In genomic region chr16:25587879-25588347, GRCm38 (mm10) we compare ENCODE assay signal across 17 mouse cellular contexts.
DNase-seq lines count a peak whose midpoint lies in the region; ATAC-seq lines count a peak whose summit lies in the region.
"Had no signal": no experiment of that assay in that cellular context is flagged by ENCODE, and none has a peak within 500 bp of the region (broad histone marks: within the 10 kb centered on the region; RNA-seq: fewer than 3 reads in every experiment).

No protein-coding gene starts in this region.

- H3K9ac ChIP-seq in hindbrain, embryonic 11.5 days (ENCODE audit: low read depth, low read length): no peak overlapping the region
- H3K9ac ChIP-seq in hindbrain, embryonic 14.5 days: no peak overlapping the region
- H3K9ac ChIP-seq in heart, embryonic 11.5 days (ENCODE audit: low read depth, low read length): no peak overlapping the region
- H3K9ac ChIP-seq: lung, embryonic 15.5 days; neural tube, embryonic 13.5 days had no signal

- H3K4me3 ChIP-seq in hindbrain, embryonic 11.5 days (ENCODE audit: low read depth, low read length): no peak overlapping the region
- no peak overlapping the region for H3K4me3 ChIP-seq in hindbrain, embryonic 14.5 days (replicated peaks; ENCODE audit: low read length)
- H3K4me3 ChIP-seq in heart, embryonic 11.5 days (ENCODE audit: low read depth, low read length): no peak overlapping the region
- H3K4me3 ChIP-seq: lung, embryonic 15.5 days; neural tube, embryonic 13.5 days had no signal

- no peaks in the 10 kb centered on the region for H3K36me3 ChIP-seq in hindbrain, embryonic 11.5 days (ENCODE audit: control insufficient read depth, insufficient read depth, low read length)
- no peaks in the 10 kb centered on the region for H3K36me3 ChIP-seq in hindbrain, embryonic 14.5 days (replicated peaks; ENCODE audit: control insufficient read depth, insufficient read depth)
- H3K36me3 ChIP-seq in heart, embryonic 11.5 days (ENCODE audit: control insufficient read depth, insufficient read depth, low read length): no peaks in the 10 kb centered on the region
- H3K36me3 ChIP-seq: lung, embryonic 15.5 days; neural tube, embryonic 13.5 days had no signal

- H3K27me3 ChIP-seq in hindbrain, embryonic 11.5 days (ENCODE audit: control insufficient read depth, insufficient read depth, low read length): no peaks in the 10 kb centered on the region
- no peaks in the 10 kb centered on the region for H3K27me3 ChIP-seq in hindbrain, embryonic 14.5 days (ENCODE audit: control insufficient read depth, insufficient read depth, low read length)
- H3K27me3 ChIP-seq in heart, embryonic 11.5 days (ENCODE audit: control insufficient read depth, insufficient read depth, low read length): no peaks in the 10 kb centered on the region
- H3K27me3 ChIP-seq: lung, embryonic 15.5 days; neural tube, embryonic 13.5 days had no signal

- WGBS in hindbrain, embryonic 11.5 days: 86% methylated on average over 10 of the region's 10 CpGs
- 82% methylated on average over 10 of the region's 10 CpGs for WGBS in hindbrain, embryonic 14.5 days
- WGBS in heart, embryonic 11.5 days (ENCODE audit: insufficient replicate concordance): 81% methylated on average over 10 of the region's 10 CpGs

- intact Hi-C loops in left cerebral cortex, postnatal 4 days (cut with DNase I): no loop called here
- intact Hi-C loops in left cerebral cortex, postnatal 14 days (cut with DNase I): no loop called here

- H3K27ac ChIP-seq in hindbrain, embryonic 11.5 days (ENCODE audit: low read depth, low read length): no peak overlapping the region
- H3K27ac ChIP-seq in hindbrain, embryonic 14.5 days: no peak overlapping the region
- H3K27ac ChIP-seq in heart, embryonic 11.5 days (ENCODE audit: low read depth, low read length): no peak overlapping the region
- H3K27ac ChIP-seq: lung, embryonic 15.5 days; neural tube, embryonic 13.5 days had no signal

- ATAC-seq in hindbrain, embryonic 11.5 days (ENCODE audit: low FRiP score): no peak
- ATAC-seq in hindbrain, embryonic 14.5 days (ENCODE audit: low FRiP score): no peak
- no peak for ATAC-seq in heart, embryonic 11.5 days (replicated peaks; ENCODE audit: insufficient number of reproducible peaks, low FRiP score, low TSS enrichment)
- ATAC-seq: forebrain, embryonic 16.5 days; hindbrain, embryonic 16.5 days had no signal

- DNase-seq in left cerebral cortex, adult 8-10 months (ENCODE audit: low spot score in 2 of 2): peak; percentile 9 to 27
- no peak for DNase-seq in left cerebral cortex, postnatal 4 days
- peak; percentile 42 to 68 for DNase-seq in frontal cortex, postnatal 36 days (ENCODE audit: low spot score in 2 of 2)
- DNase-seq in left cerebral cortex, postnatal 14 days (ENCODE audit: low spot score in 2 of 2): peak; percentile 28 to 75
- DNase-seq in telencephalon, adult 2 months (ENCODE audit: low read depth, low spot score): peak; percentile 82
- no peak for DNase-seq in hindbrain, embryonic 11.5 days (ENCODE audit: low spot score)
- DNase-seq in hindbrain, embryonic 14.5 days (ENCODE audit: low spot score): no peak
- DNase-seq: cerebellum, adult 9-11 months; kidney, adult 8-10 months; retina, postnatal 1 day; thymus, postnatal 25 days had no signal

- no peaks in the 10 kb centered on the region for H3K9me3 ChIP-seq in hindbrain, embryonic 11.5 days (ENCODE audit: control insufficient read depth, low read length)
- H3K9me3 ChIP-seq in hindbrain, embryonic 14.5 days (ENCODE audit: control insufficient read depth, low read length): no peaks in the 10 kb centered on the region
- no peaks in the 10 kb centered on the region for H3K9me3 ChIP-seq in heart, embryonic 11.5 days (replicated peaks; ENCODE audit: control insufficient read depth, low read length)
- H3K9me3 ChIP-seq: lung, embryonic 15.5 days; neural tube, embryonic 13.5 days had no signal

- H3K4me1 ChIP-seq in hindbrain, embryonic 11.5 days (replicated peaks; ENCODE audit: control insufficient read depth, insufficient read depth, low read length): no peaks in the 10 kb centered on the region
- H3K4me1 ChIP-seq in hindbrain, embryonic 14.5 days (replicated peaks; ENCODE audit: control insufficient read depth, insufficient read depth, low read length): no peaks in the 10 kb centered on the region
- no peaks in the 10 kb centered on the region for H3K4me1 ChIP-seq in heart, embryonic 11.5 days (ENCODE audit: control insufficient read depth, insufficient read depth, low read length)
- H3K4me1 ChIP-seq: neural tube, embryonic 13.5 days had no signal

- no peak overlapping the region for H3K4me2 ChIP-seq in hindbrain, embryonic 11.5 days (replicated peaks; ENCODE audit: low read depth, low read length)
- H3K4me2 ChIP-seq in hindbrain, embryonic 14.5 days (replicated peaks): no peak overlapping the region
- H3K4me2 ChIP-seq in heart, embryonic 11.5 days: no peak overlapping the region
- H3K4me2 ChIP-seq: liver, embryonic 11.5 days; lung, embryonic 15.5 days; neural tube, embryonic 13.5 days had no signal

Comparison
In these comparisons a context has a peak if more than half of its experiments do, and no peak if none do; other contexts are left out.
1. DNase-seq: peak in left cerebral cortex, adult 8-10 months (2 of 2), frontal cortex, postnatal 36 days (2 of 2), left cerebral cortex, postnatal 14 days (2 of 2) and telencephalon, adult 2 months (single experiment); none in left cerebral cortex, postnatal 4 days (single experiment), hindbrain, embryonic 11.5 days (single experiment) and hindbrain, embryonic 14.5 days (single experiment).